Mouse (Mus musculus) embryonic facial prominence, embryonic 13.5 days (tissue): ENCODE data around the gene Ulk4. TPM values are rescaled to one million over a fixed set of nuclear protein-coding genes. Genes with fewer than 3 reads are reported as not detected.
A peak's percentile ranks its signal among the peaks of the same experiment; 100 is the strongest.
"Not testable (repeated sequence)": the region's sequence is repeated elsewhere in the genome, so short reads cannot be mapped to it uniquely, and the experiment has no call there.

Experiments used
- ATAC-seq: fragments of 200-750 bp; cut with Nextera tagmentation; 2 replicates; pipeline ENCODE4 v1.8.0; 2017; ENCODE audit warnings: low read depth; ENCODE audit not compliant: insufficient number of reproducible peaks, insufficient read depth, low FRiP score, low TSS enrichment
- H3K27ac ChIP-seq: fragments of 300-500 bp; sonication (generic); 2 replicates; pipeline ENCODE4 v1.5.1; 2015; ENCODE audit warnings: moderate library complexity, mild to moderate bottlenecking, inconsistent platforms
- H3K27me3 ChIP-seq: fragments of 300-500 bp; sonication (generic); 2 replicates; pipeline ENCODE4 v1.6.1; 2015; ENCODE audit warnings: mild to moderate bottlenecking, inconsistent platforms
- H3K36me3 ChIP-seq: fragments of 300-500 bp; sonication (generic); 2 replicates; pipeline ENCODE4 v1.6.1; 2015; ENCODE audit warnings: mild to moderate bottlenecking, inconsistent platforms
- H3K4me1 ChIP-seq: fragments of 300-500 bp; sonication (generic); 2 replicates; pipeline ENCODE4 v1.6.1; 2015; ENCODE audit warnings: inconsistent platforms
- H3K4me2 ChIP-seq: fragments of 300-500 bp; sonication (generic); 2 replicates; pipeline ENCODE4 v1.6.1; 2015; ENCODE audit warnings: moderate library complexity, mild to moderate bottlenecking, inconsistent platforms
- H3K4me3 ChIP-seq: fragments of 300-500 bp; sonication (generic); 2 replicates; pipeline ENCODE4 v1.5.1; 2015; ENCODE audit warnings: mild to moderate bottlenecking, inconsistent platforms
- H3K9ac ChIP-seq: fragments of 300-500 bp; sonication (generic); 2 replicates; pipeline ENCODE4 v1.6.1; 2015; ENCODE audit warnings: mild to moderate bottlenecking, inconsistent platforms
- H3K9me3 ChIP-seq: fragments of 300-500 bp; sonication (generic); 2 replicates; pipeline ENCODE4 v1.6.1; 2016; ENCODE audit warnings: inconsistent platforms
- WGBS: fragments of 180-500 bp; shearing (Covaris S2); methylation state at CpG from one replicate; pipeline ENCODE4 v1.1.7; 2015; ENCODE audit warnings: mixed read lengths; 5-methylcytosine and 5-hydroxymethylcytosine counted together
- polyA plus RNA-seq: library from polyadenylated mRNA; unstranded; fragments of >200 nt; fragmentation: Nextera tagmentation; extraction: Ambion mirVana; gene quantifications from 2 replicates; pipeline ENCODE4 v1.2.1, GENCODE M21; 2015

The Ulk4 gene
- polyA plus RNA-seq, 1 experiment from 2014 or later: 213 TPM

GRCm38 (mm10) chr9:121247956-121248775, 28.8 kb downstream of the Ulk4 start:
- ATAC-seq: no peak
- Histone ChIP-seq H3K4me3 (no peak overlapping the region), H3K27me3 (no peaks in the 10 kb centered on the region), H3K4me1 (no peaks in the 10 kb centered on the region), H3K9ac (no peak overlapping the region), H3K9me3 (no peaks in the 10 kb centered on the region), H3K27ac (no peak overlapping the region), H3K36me3 (peaks cover 6% of the 10 kb centered on the region; the same call in 1 of the 2 replicates), H3K4me2 (no peak overlapping the region)
- WGBS: 64% methylated on average over 12 of the region's 12 CpGs

- WGBS: 82% methylated on average over 6 of the region's 6 CpGs
- peak; percentile 56; the same call in 1 of the 2 replicates for ATAC-seq
- H3K9ac ChIP-seq: no peak overlapping the region
- H3K4me3 ChIP-seq: no peak overlapping the region
- H3K27ac ChIP-seq: no peak overlapping the region
- H3K4me1 ChIP-seq: no peaks in the 10 kb centered on the region
- no peak overlapping the region for H3K4me2 ChIP-seq
- peaks cover 6% of the 10 kb centered on the region; the same call in 1 of the 2 replicates for H3K36me3 ChIP-seq
- no peaks in the 10 kb centered on the region for H3K27me3 ChIP-seq
- H3K9me3 ChIP-seq: no peaks in the 10 kb centered on the region
Measured at GRCm38 (mm10) chr9:121247047-121247446, 29.9 kb downstream of the Ulk4 start.

- no peaks in the 10 kb centered on the region for H3K9me3 ChIP-seq
- ATAC-seq: 0 out of 2 replicates have a peak, but pooled peaks have one; percentile 10
- no peak overlapping the region for H3K27ac ChIP-seq
- no peak overlapping the region for H3K4me3 ChIP-seq
- no peak overlapping the region for H3K9ac ChIP-seq
- no peak overlapping the region for H3K4me2 ChIP-seq
- no peaks in the 10 kb centered on the region for H3K4me1 ChIP-seq
- 83% methylated on average over 6 of the region's 6 CpGs for WGBS
- no peaks in the 10 kb centered on the region for H3K36me3 ChIP-seq
- peaks cover 5% of the 10 kb centered on the region for H3K27me3 ChIP-seq
Measured at GRCm38 (mm10) chr9:121242331-121242730, 34.7 kb downstream of the Ulk4 start.

- Histone ChIP-seq H3K4me2 (no peak overlapping the region), H3K9ac (no peak overlapping the region), H3K27me3 (peaks cover 5% of the 10 kb centered on the region), H3K4me3 (no peak overlapping the region), H3K27ac (no peak overlapping the region), H3K36me3 (no peaks in the 10 kb centered on the region), H3K4me1 (no peaks in the 10 kb centered on the region), H3K9me3 (no peaks in the 10 kb centered on the region)
- WGBS: 35% methylated on average over 5 of the region's 5 CpGs
- ATAC-seq: peak; percentile 59; the same call in 1 of the 2 replicates
Measured at GRCm38 (mm10) chr9:121241806-121242205, 35.2 kb downstream of the Ulk4 start.

GRCm38 (mm10) chr9:121241366-121241765, 35.6 kb downstream of the Ulk4 start:
- Histone ChIP-seq H3K27me3 (peaks cover 5% of the 10 kb centered on the region), H3K9ac (no peak overlapping the region), H3K27ac (no peak overlapping the region), H3K4me2 (no peak overlapping the region), H3K4me3 (no peak overlapping the region), H3K36me3 (no peaks in the 10 kb centered on the region), H3K4me1 (no peaks in the 10 kb centered on the region), H3K9me3 (no peaks in the 10 kb centered on the region)
- 78% methylated on average over 8 of the region's 8 CpGs for WGBS
- ATAC-seq: no peak

- H3K4me2 ChIP-seq, H3K9me3 ChIP-seq, H3K27me3 ChIP-seq, H3K4me1 ChIP-seq, H3K9ac ChIP-seq, H3K27ac ChIP-seq, H3K36me3 ChIP-seq, H3K4me3 ChIP-seq, ATAC-seq: not testable (repeated sequence)
- WGBS: 43% methylated on average over 5 of the region's 5 CpGs
Measured at GRCm38 (mm10) chr9:121240242-121240641, 36.8 kb downstream of the Ulk4 start.

GRCm38 (mm10) chr9:121239571-121239970, 37.4 kb downstream of the Ulk4 start:
- no peak overlapping the region for H3K27ac ChIP-seq
- H3K36me3 ChIP-seq: no peaks in the 10 kb centered on the region
- ATAC-seq: no peak
- no peak overlapping the region for H3K4me2 ChIP-seq
- no peaks in the 10 kb centered on the region for H3K9me3 ChIP-seq
- peaks cover 5% of the 10 kb centered on the region for H3K27me3 ChIP-seq
- 66% methylated on average over 6 of the region's 6 CpGs for WGBS
- H3K4me1 ChIP-seq: no peaks in the 10 kb centered on the region
- H3K4me3 ChIP-seq: no peak overlapping the region
- no peak overlapping the region for H3K9ac ChIP-seq

GRCm38 (mm10) chr9:121218636-121219035, 58.4 kb downstream of the Ulk4 start:
- Histone ChIP-seq H3K36me3 (0 out of 2 replicates have a peak, but pooled peaks cover 3% of the 10 kb centered on the region), H3K4me1 (no peaks in the 10 kb centered on the region), H3K4me2 (no peak overlapping the region), H3K27me3 (no peaks in the 10 kb centered on the region), H3K4me3 (no peak overlapping the region), H3K9me3 (no peaks in the 10 kb centered on the region), H3K9ac (no peak overlapping the region), H3K27ac (no peak overlapping the region)
- WGBS: 81% methylated on average over 11 of the region's 11 CpGs
- no peak for ATAC-seq

GRCm38 (mm10) chr9:121218230-121218629, 58.8 kb downstream of the Ulk4 start:
- Histone ChIP-seq H3K36me3 (0 out of 2 replicates have a peak, but pooled peaks cover 3% of the 10 kb centered on the region), H3K4me1 (no peaks in the 10 kb centered on the region), H3K4me3 (no peak overlapping the region), H3K9ac (no peak overlapping the region), H3K27ac (no peak overlapping the region), H3K9me3 (no peaks in the 10 kb centered on the region), H3K4me2 (no peak overlapping the region), H3K27me3 (no peaks in the 10 kb centered on the region)
- 87% methylated on average over 10 of the region's 10 CpGs for WGBS
- ATAC-seq: no peak

GRCm38 (mm10) chr9:121217742-121218141, 59.3 kb downstream of the Ulk4 start:
- Histone ChIP-seq H3K4me1 (no peaks in the 10 kb centered on the region), H3K4me3 (no peak overlapping the region), H3K9ac (no peak overlapping the region), H3K9me3 (no peaks in the 10 kb centered on the region), H3K27me3 (no peaks in the 10 kb centered on the region), H3K36me3 (0 out of 2 replicates have a peak, but pooled peaks cover 3% of the 10 kb centered on the region), H3K27ac (no peak overlapping the region), H3K4me2 (no peak overlapping the region)
- 90% methylated on average over 10 of the region's 10 CpGs for WGBS
- ATAC-seq: no peak

GRCm38 (mm10) chr9:121216536-121217320, 60.3 kb downstream of the Ulk4 start:
- no peak overlapping the region for H3K4me2 ChIP-seq
- H3K36me3 ChIP-seq: 0 out of 2 replicates have a peak, but pooled peaks cover 3% of the 10 kb centered on the region
- no peak for ATAC-seq
- no peak overlapping the region for H3K27ac ChIP-seq
- no peaks in the 10 kb centered on the region for H3K9me3 ChIP-seq
- no peaks in the 10 kb centered on the region for H3K4me1 ChIP-seq
- no peak overlapping the region for H3K4me3 ChIP-seq
- WGBS: 77% methylated on average over 20 of the region's 20 CpGs
- no peaks in the 10 kb centered on the region for H3K27me3 ChIP-seq
- no peak overlapping the region for H3K9ac ChIP-seq
